Mouse (Mus musculus) kidney, adult 2 months (tissue): ENCODE results near the gene Eps8l2.

Source experiments
- CTCF ChIP-seq: fragments of 200-500 bp; conservative IDR thresholded peaks from 2 replicates; pipeline ENCODE4 v1.5.1; 2011; ENCODE audit warnings: low read depth, mild to moderate bottlenecking, control low read depth, low read length, moderate library complexity, mixed read lengths; ENCODE audit not compliant: insufficient read depth, insufficient read length
- POLR2A ChIP-seq: fragments of 200-500 bp; IDR thresholded peaks from one replicate; pipeline ENCODE4 v1.6.1; 2011; ENCODE audit warnings: low read depth, low read length, control low read depth

GRCm38 (mm10) chr7:141335044-141335579 lies 3.6 kb upstream of the Eps8l2 start:
- TF ChIP-seq CTCF (no peak), POLR2A (no peak)
